Mouse (Mus musculus): ENCODE measurements around the gene Rab29. TPM values are rescaled to one million over a fixed set of nuclear protein-coding genes. Genes with fewer than 3 reads are reported as not detected.
"Not testable (repeated sequence)": the region's sequence is repeated elsewhere in the genome, so short reads cannot be mapped to it uniquely, and the experiment has no call there.

Gene Rab29
- polyA plus RNA-seq (2014; fragmentation: Nextera tagmentation; extraction: Ambion mirVana): 8.2 and 9.3 TPM in 2 replicates

- peak within 1 kb of the TSS; percentile 75 for H3K4me2 ChIP-seq (ENCODE audit: low read length)
- DNase-seq (ENCODE audit: low spot score) (peak; percentile 98), ATAC-seq (peak; percentile 98)
- no peaks in the 10 kb centered on the region for H3K36me3 ChIP-seq (ENCODE audit: control insufficient read depth, insufficient read depth, low read length)
- no peaks in the 10 kb centered on the region for H3K4me1 ChIP-seq (ENCODE audit: control insufficient read depth, insufficient read depth, low read length)
- H3K9ac ChIP-seq (ENCODE audit: low read length): peak within 1 kb of the TSS; percentile 56
- no peaks in the 10 kb centered on the region for H3K27me3 ChIP-seq (replicated peaks; ENCODE audit: control insufficient read depth, insufficient read depth, low read length)
- WGBS: 2% methylated on average over 46 of the region's 46 CpGs
- no peaks in the 10 kb centered on the region for H3K9me3 ChIP-seq (replicated peaks; ENCODE audit: control insufficient read depth, low read length)
- H3K27ac ChIP-seq (ENCODE audit: low read depth, low read length): no peak within 1 kb of the TSS
- H3K4me3 ChIP-seq (ENCODE audit: low read depth, low read length): peak within 1 kb of the TSS; percentile 57
Observed at GRCm38 (mm10) chr1:131867093-131867945, at the start of gene Rab29. TSS of gene Rab29 (plus strand) at chr1:131867224.

GRCm38 (mm10) chr1:131820353-131820752 lies 46.7 kb upstream of the Rab29 start:
- H3K4me2 ChIP-seq (ENCODE audit: low read length); H3K36me3 ChIP-seq (ENCODE audit: control insufficient read depth, insufficient read depth, low read length); H3K9me3 ChIP-seq (replicated peaks; ENCODE audit: control insufficient read depth, low read length); H3K27me3 ChIP-seq (replicated peaks; ENCODE audit: control insufficient read depth, insufficient read depth, low read length); H3K9ac ChIP-seq (ENCODE audit: low read length); H3K4me3 ChIP-seq (ENCODE audit: low read depth, low read length); H3K27ac ChIP-seq (ENCODE audit: low read depth, low read length); H3K4me1 ChIP-seq (ENCODE audit: control insufficient read depth, insufficient read depth, low read length); DNase-seq (ENCODE audit: low spot score); ATAC-seq: not testable (repeated sequence)
- WGBS: 73% methylated on average over 8 of the region's 9 CpGs

DNA sequence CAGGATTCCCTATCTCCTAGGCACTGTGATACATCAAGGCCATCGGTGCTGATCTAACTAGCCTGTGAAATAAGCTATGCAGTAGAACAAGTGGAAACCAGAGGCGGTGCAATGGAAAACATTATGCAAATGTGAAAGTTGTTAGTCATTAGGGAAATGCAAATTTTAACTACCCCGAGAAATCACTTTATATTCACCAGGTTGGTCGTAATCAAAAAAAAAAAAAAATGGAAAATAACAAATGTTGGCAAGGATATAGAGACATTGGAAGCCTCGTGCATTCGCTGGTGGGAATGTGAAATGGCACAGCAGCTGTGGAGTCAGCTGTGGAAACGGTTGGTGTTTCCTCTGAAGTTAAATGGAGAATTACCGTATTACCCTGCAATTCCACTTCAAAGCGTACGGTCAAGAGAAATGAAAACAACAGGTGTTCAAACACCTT lies 46.1 kb upstream of the Rab29 start:
- Histone ChIP-seq H3K27ac (ENCODE audit: low read depth, low read length) (no peak overlapping the region), H3K9me3 (replicated peaks; ENCODE audit: control insufficient read depth, low read length) (no peaks in the 10 kb centered on the region), H3K36me3 (ENCODE audit: control insufficient read depth, insufficient read depth, low read length) (no peaks in the 10 kb centered on the region), H3K4me2 (ENCODE audit: low read length) (no peak overlapping the region), H3K27me3 (replicated peaks; ENCODE audit: control insufficient read depth, insufficient read depth, low read length) (no peaks in the 10 kb centered on the region), H3K4me1 (ENCODE audit: control insufficient read depth, insufficient read depth, low read length) (no peaks in the 10 kb centered on the region), H3K9ac (ENCODE audit: low read length) (no peak overlapping the region), H3K4me3 (ENCODE audit: low read depth, low read length) (no peak overlapping the region)
- peak; percentile 68 for DNase-seq (ENCODE audit: low spot score)
- ATAC-seq: peak; percentile 50; the same call in 1 of the 2 replicates
- 59% methylated on average over 10 of the region's 10 CpGs for WGBS

DNA sequence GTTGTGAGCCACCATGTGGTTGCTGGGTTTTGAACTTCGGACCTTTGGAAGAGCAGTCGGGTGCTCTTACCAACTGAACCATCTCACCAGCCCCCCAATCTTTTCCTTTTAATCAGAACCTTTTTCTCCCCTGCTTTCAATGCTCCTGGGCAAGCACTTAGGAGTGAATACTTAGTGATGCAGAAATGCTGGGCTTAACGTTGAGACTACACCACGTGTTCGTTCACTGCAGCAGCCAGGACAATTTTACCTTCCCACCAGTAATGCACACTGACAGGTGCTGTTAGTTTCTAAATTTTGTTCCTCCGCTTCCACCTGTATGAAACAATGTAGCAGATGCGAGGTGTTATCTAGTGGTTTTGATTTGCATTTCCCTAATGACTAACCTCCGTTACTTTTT lies 44.7 kb upstream of the Rab29 start:
- Histone ChIP-seq H3K4me2 (ENCODE audit: low read length) (no peak overlapping the region), H3K4me3 (ENCODE audit: low read depth, low read length) (no peak overlapping the region), H3K27ac (ENCODE audit: low read depth, low read length) (no peak overlapping the region), H3K4me1 (ENCODE audit: control insufficient read depth, insufficient read depth, low read length) (no peaks in the 10 kb centered on the region), H3K36me3 (ENCODE audit: control insufficient read depth, insufficient read depth, low read length) (no peaks in the 10 kb centered on the region), H3K9me3 (replicated peaks; ENCODE audit: control insufficient read depth, low read length) (no peaks in the 10 kb centered on the region), H3K9ac (ENCODE audit: low read length) (no peak overlapping the region), H3K27me3 (replicated peaks; ENCODE audit: control insufficient read depth, insufficient read depth, low read length) (no peaks in the 10 kb centered on the region)
- 75% methylated on average over 8 of the region's 8 CpGs for WGBS
- DNase-seq (ENCODE audit: low spot score) (no peak), ATAC-seq (no peak)

- Histone ChIP-seq H3K9ac (ENCODE audit: low read length) (no peak overlapping the region), H3K27ac (ENCODE audit: low read depth, low read length) (no peak overlapping the region), H3K4me3 (ENCODE audit: low read depth, low read length) (no peak overlapping the region), H3K4me2 (ENCODE audit: low read length) (no peak overlapping the region), H3K36me3 (ENCODE audit: control insufficient read depth, insufficient read depth, low read length) (no peaks in the 10 kb centered on the region), H3K9me3 (replicated peaks; ENCODE audit: control insufficient read depth, low read length) (no peaks in the 10 kb centered on the region), H3K4me1 (ENCODE audit: control insufficient read depth, insufficient read depth, low read length) (no peaks in the 10 kb centered on the region), H3K27me3 (replicated peaks; ENCODE audit: control insufficient read depth, insufficient read depth, low read length) (no peaks in the 10 kb centered on the region)
- no peak for DNase-seq (ENCODE audit: low spot score)
- 97% methylated on average over 1 of the region's 1 CpGs for WGBS
- no peak for ATAC-seq
Observed at GRCm38 (mm10) chr1:131822856-131823492, 44.0 kb upstream of the Rab29 start.

GRCm38 (mm10) chr1:131823563-131823962 lies 43.5 kb upstream of the Rab29 start:
- no peak overlapping the region for H3K9ac ChIP-seq (ENCODE audit: low read length)
- ATAC-seq: no peak
- no peak for DNase-seq (ENCODE audit: low spot score)
- peaks cover 2% of the 10 kb centered on the region; the same call in 1 of the 2 replicates for H3K4me1 ChIP-seq (ENCODE audit: control insufficient read depth, insufficient read depth, low read length)
- no peaks in the 10 kb centered on the region for H3K27me3 ChIP-seq (replicated peaks; ENCODE audit: control insufficient read depth, insufficient read depth, low read length)
- H3K4me3 ChIP-seq (ENCODE audit: low read depth, low read length): no peak overlapping the region
- no peaks in the 10 kb centered on the region for H3K9me3 ChIP-seq (replicated peaks; ENCODE audit: control insufficient read depth, low read length)
- 67% methylated on average over 5 of the region's 5 CpGs for WGBS
- no peak overlapping the region for H3K27ac ChIP-seq (ENCODE audit: low read depth, low read length)
- no peaks in the 10 kb centered on the region for H3K36me3 ChIP-seq (ENCODE audit: control insufficient read depth, insufficient read depth, low read length)
- no peak overlapping the region for H3K4me2 ChIP-seq (ENCODE audit: low read length)

GRCm38 (mm10) chr1:131824528-131825181 lies 42.4 kb upstream of the Rab29 start:
- Histone ChIP-seq H3K36me3 (ENCODE audit: control insufficient read depth, insufficient read depth, low read length) (no peaks in the 10 kb centered on the region), H3K27me3 (replicated peaks; ENCODE audit: control insufficient read depth, insufficient read depth, low read length) (no peaks in the 10 kb centered on the region), H3K27ac (ENCODE audit: low read depth, low read length) (no peak overlapping the region), H3K4me2 (ENCODE audit: low read length) (no peak overlapping the region), H3K4me3 (ENCODE audit: low read depth, low read length) (no peak overlapping the region), H3K4me1 (ENCODE audit: control insufficient read depth, insufficient read depth, low read length) (peaks cover 11% of the 10 kb centered on the region), H3K9ac (ENCODE audit: low read length) (no peak overlapping the region), H3K9me3 (replicated peaks; ENCODE audit: control insufficient read depth, low read length) (no peaks in the 10 kb centered on the region)
- WGBS: 88% methylated on average over 11 of the region's 11 CpGs
- ATAC-seq (no peak), DNase-seq (ENCODE audit: low spot score) (no peak)

DNA sequence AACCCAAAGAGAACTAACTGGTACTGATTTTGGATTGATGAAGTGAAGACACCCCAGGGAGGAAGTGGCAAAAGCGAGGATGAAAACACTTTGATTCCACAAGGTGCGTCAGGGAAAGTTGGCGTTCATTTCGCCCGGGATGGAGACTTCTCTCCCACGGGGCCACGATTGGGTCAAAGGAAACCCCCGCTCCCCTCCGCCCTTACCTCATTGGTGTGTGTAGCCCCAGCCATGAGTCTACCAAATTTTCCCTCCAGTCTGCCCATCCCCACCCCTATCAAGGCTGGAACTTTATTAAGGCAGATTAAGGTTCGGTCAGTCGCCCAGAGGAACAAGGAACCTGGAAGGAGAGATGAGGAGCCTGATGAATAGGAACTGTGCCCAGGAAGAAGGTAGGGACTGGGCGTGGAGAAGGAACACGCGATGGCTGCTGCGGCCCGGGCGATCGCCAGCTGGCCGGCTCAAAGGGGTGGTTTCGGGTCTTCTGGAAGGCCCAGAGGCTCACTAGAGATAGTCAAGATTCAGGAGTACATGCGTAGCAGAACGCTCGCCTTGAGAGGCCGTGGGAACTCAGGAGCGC lies 39.7 kb upstream of the Rab29 start, which contains the start of gene Slc41a1:
Gene Slc41a1, plus strand, starts transcription at position 287 of the 580 bp plus-strand sequence.
- ATAC-seq: peak; percentile 72
- 3% methylated on average over 25 of the region's 25 CpGs for WGBS

More for the DNA sequence above, 39.7 kb upstream of the Rab29 start, which contains the start of gene Slc41a1:
- Histone ChIP-seq H3K4me3 (ENCODE audit: low read depth, low read length) (peak within 1 kb of the TSS; percentile 52), H3K27me3 (replicated peaks; ENCODE audit: control insufficient read depth, insufficient read depth, low read length) (no peaks in the 10 kb centered on the region), H3K9ac (ENCODE audit: low read length) (peak within 1 kb of the TSS; percentile 73), H3K4me1 (ENCODE audit: control insufficient read depth, insufficient read depth, low read length) (peaks cover 11% of the 10 kb centered on the region), H3K9me3 (replicated peaks; ENCODE audit: control insufficient read depth, low read length) (no peaks in the 10 kb centered on the region), H3K36me3 (ENCODE audit: control insufficient read depth, insufficient read depth, low read length) (peaks cover 13% of the 10 kb centered on the region), H3K4me2 (ENCODE audit: low read length) (peak within 1 kb of the TSS; percentile 83), H3K27ac (ENCODE audit: low read depth, low read length) (peak within 1 kb of the TSS; percentile 52; the same call in 1 of the 2 replicates)
- peak; percentile 20 for DNase-seq (ENCODE audit: low spot score)

All from forebrain, embryonic 14.5 days (tissue).